Mouse (Mus musculus): ENCODE measurements around the gene Manbal.

- TF ChIP-seq CTCF (IDR thresholded peaks at IDR 0.05; ENCODE audit: borderline replicate concordance, control insufficient read depth, extremely low read depth, insufficient read depth, low read length, poor library complexity) (no peak), POLR2A (IDR thresholded peaks at IDR 0.05; ENCODE audit: control insufficient read depth, extremely low read depth, insufficient read depth, low read length, poor library complexity) (no peak)
These were observed 69.1 kb downstream of the Manbal start for GRCm38 (mm10) chr2:157436496-157436895.

Measured in thymus, adult 2 months (tissue).